Mouse (Mus musculus): Measurements from ENCODE around the gene Apba1.
A peak's percentile ranks its signal among the peaks of the same experiment; 100 is the strongest.

The Apba1 gene

DNA sequence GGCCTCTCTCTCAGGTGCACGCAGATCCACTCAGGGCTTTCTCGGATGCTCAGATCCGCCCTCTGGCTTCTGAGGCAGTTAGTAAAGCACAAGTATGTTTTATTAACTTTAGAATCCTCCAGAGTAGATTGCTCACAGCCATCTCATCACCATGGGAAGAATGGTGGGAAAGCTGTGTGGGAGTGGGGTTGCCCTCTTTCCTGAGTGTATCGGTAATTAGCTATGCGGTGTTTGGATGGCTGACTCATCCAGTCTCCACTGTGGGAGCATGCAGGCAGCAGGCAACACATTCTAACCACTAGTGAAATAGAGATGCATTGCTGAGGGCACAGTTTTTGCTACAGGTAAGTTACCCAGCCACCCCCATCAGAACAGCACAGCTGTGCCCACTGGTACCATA lies 172.1 kb downstream of the Apba1 start:
- DNase-seq (ENCODE audit: low read depth): no peak

DNA sequence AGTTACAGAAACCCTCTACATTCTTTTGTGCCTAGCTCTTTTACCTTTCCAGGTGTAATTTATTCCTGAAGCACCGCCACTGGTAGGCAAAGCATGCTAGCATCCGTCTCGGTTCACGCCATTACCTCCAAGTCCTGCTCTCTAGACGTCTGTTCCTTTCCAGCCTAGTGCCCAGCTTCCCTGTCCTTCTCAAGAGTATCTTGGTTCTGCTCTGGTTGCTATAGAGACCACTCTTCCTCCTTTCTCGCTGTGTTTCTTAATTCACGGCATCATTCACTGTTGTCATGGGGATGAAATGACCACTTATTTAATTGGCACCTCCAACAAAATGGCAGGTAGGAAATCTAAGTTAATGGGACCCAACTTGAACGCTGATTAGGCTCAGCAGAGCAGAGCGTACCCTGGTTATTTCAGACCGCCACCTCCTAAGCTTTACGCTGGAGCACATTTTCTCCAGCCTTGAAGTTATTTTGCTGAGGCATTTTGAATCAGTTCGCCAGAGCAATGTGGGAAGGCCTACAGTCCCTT lies 182.8 kb downstream of the Apba1 start:
- DNase-seq (ENCODE audit: low read depth): no peak

DNA sequence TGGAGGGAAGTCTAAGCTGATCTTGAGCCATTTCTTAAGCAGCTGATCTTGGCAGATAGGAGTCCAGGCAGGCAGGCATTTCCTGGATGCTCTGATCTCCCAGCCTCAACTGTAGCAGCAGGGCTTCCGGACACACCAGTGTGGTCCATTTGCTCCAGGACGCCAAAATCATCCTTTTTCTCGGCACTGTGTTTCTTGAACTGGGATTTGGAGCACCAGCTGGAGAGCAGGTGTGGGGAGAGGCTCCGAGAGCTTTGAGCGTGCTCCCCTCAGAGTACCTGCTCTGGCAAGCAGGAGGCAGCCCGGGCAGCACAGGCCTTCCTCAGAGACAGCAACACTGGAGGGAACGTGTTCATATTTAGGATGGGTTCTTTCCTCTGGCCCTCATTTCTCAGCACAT lies 184.2 kb downstream of the Apba1 start:
- DNase-seq (ENCODE audit: low read depth): no peak

DNA sequence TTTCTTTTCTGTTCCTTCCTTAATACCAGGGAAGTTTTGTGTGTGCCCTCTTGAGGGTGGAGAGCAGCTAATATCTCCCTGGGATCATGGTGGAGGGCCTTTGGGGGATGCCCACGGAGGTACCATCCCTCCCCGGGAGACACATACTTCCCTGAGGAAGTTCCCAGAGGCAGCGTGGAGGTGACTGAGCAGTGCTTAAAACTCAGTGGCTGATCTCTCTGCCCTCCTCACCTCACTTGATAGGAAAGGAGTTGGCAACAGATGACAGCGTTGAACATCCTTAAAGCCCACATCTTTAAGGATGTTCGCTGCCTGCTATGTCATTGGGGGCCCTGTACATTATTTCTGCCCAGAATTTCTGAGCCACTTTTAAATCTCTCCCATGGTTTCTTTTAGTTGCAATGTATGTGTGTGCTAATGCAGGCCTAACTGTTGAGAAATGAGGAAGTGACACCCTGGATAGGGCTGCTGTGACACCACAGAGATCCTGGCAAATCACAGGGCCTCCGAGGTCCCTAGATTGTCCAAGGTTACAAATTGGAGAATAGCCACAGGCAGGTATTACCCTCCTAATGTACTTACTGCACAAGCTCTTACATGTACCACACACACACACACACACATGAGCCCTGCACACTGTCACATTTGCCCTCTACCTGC lies 187.5 kb downstream of the Apba1 start:
- no peak for DNase-seq (ENCODE audit: low read depth)

DNA sequence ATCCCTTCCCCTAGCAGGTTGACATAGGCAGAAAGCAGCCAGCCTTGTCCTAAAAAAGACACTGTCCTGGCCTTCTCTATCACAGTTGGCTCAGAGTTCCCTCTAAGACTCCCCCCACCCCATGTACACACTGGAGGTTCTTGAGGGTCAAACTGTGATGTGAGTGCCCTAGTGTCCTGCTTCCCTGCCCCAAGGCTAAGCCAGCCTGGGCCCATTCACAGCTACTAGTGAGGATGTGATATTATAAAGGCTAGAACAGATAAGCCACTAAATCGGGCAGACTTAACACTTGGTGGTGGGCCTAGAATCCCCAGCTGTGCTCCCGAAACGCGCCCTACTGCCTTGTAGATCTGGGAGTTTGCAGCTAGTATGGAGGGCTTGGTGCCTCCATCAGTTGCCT lies 188.1 kb downstream of the Apba1 start:
- DNase-seq (ENCODE audit: low read depth): no peak

DNA sequence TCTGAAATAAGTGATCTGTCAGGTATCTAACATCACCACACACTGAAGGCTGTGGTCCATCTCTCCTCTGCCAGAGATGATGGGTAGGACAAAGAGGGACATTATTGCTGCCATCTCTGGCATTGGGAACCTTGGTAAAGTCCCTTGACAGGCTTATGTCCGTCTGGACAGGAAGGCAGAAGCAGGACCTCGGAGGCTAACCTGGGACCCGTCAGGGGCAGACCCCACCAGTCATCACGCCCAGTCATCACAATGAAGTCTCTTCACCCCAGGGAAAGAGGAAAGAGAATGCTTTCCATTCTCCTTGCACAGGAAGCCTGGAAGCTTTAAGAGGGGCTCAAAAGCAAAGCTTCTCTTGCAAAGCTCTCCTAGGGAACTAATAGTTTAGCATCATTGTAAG lies 189.2 kb downstream of the Apba1 start:
- no peak for DNase-seq (ENCODE audit: low read depth)

DNA sequence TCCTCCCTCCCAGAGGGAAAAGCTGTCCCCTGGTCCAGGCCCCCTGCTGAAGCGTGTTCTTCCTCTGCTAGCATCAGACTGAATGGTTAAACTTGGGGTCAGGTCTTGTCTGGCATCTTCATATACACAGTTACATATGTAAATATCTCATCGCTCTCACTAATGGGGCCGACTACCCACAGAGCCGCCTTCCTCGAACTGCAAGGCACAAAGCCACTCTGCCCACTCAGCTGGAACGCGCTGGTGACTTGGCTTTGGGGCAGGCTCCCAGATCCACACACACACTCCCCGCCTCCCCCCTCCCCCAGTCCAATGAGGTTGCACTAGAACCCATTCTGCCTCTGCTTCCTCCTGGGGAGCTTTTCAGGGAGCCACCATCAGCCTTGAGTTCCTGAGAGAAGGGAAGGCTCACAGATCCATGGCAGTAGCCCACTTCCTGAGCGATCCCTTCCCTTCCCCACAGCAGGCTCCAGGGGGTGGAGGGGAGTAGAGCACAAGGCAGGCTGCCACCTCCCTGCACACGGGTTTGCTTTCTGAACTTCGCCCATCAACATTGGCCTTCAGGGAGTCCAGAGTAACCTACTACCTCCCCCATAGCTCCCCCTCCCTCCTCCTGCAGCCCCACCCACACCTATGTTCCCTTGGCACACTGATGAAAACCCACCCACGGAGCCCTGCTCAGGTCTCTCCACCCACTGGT lies 189.8 kb downstream of the Apba1 start:
- DNase-seq (ENCODE audit: low read depth): no peak

DNA sequence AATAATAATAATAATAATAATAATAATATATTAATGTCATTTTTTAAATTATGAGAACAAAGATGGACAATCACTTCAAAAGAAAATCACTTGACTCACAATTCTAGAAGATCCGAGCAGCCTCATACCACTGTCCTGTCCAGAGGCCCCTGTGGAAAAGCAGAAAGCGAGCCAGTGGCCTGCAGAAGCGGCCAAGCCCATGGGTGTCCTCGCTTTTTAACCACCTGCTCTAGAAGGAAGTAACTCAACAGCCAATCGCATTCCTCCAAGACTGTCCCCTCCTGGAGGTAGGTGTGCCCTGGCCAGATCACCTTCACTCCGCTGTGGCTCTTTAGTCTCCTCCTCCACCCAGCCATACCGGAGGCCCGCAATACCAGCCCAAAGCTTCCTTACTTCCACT lies 196.8 kb downstream of the Apba1 start:
- DNase-seq (ENCODE audit: low read depth): no peak

DNA sequence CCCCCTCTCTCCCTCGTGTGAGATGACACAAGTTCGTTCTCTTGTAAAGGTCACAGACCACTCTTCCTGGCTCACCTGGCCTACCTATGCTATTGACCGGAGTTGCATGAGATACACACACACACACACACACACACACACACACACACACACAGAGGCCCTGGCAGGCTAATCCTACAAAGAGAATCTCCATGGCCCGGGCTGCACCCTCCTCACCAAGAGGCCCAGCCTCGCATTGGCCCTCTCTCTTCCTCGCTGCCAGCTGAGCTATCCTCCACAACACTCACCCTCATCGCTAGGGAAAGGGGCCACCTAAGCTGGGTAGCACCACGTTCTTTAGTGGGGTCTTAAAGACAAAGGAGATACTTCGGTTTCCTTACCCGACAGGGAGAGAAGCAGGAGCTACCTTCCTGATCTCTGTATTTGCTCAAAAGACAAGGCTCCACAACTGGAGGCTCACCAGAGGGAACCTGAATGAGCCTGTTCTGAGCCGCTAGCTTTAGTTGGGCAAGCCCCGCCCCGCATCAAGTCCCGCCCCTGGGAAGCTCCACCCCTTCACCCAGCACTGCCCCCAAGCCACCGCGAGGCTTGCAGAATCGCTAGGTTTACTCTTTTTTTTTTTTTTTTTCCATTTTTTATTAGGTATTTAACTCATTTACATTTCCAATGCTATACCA lies 197.8 kb downstream of the Apba1 start:
- peak; percentile 5 for DNase-seq (ENCODE audit: low read depth)

DNA sequence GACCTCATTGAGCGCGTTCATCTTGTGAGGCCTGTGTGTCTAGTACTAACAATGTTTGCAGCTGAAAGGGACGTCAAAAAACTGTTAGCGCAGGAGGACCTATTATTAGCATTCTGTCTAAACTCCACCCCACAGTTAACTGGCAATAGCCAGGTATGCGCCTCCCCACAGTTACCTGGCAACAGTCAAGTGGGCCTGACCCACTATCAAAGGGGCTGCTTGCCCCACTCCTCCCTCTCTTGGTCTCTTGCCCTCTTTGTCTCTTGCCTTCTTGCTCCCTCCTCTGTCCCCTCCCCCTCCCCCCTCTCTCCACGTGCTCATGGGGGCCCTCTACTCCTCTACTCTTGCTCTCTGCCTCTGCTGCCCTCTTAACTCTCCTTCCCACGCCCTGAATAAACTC lies 198.9 kb downstream of the Apba1 start:
- no peak for DNase-seq (ENCODE audit: low read depth)

DNA sequence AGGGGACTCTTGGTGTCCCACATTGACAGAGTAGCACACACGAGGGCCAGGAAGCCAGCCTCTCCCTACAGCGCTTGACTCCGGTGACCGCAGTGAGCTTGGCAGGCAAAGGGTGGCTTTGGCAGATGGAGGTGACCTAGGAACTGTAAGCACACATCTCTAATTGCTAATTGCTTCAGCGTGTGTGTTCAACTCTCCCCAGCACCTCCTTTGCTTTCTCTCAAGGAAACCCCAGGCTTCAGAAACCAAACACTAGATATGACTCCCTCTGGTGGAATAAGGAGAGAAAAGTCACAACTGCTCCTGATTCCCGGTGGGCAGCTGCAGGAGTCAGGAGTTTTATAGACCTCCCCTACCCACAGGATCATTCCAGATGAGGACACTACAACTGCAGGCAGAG lies 200.2 kb downstream of the Apba1 start:
- no peak for DNase-seq (ENCODE audit: low read depth)

DNA sequence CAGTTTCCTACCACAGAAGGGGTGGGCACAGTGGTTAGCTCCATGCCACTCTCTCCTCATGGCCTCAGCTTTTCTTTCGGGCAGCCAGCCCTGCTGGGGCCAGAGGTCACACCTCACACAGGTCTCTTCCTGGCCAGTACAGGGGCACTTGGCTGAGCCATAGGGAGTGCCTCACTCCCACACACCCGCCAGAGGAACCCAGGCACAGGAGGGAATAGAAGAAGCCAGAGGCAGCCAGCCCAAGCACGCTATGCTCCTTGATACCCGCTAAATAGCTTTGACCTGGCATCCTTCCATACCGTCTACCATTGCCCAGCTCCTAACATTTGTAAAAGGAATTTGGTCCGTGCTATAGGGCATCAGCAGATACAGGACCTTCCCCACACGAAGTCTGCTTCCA lies 201.2 kb downstream of the Apba1 start:
- no peak for DNase-seq (ENCODE audit: low read depth)

DNA sequence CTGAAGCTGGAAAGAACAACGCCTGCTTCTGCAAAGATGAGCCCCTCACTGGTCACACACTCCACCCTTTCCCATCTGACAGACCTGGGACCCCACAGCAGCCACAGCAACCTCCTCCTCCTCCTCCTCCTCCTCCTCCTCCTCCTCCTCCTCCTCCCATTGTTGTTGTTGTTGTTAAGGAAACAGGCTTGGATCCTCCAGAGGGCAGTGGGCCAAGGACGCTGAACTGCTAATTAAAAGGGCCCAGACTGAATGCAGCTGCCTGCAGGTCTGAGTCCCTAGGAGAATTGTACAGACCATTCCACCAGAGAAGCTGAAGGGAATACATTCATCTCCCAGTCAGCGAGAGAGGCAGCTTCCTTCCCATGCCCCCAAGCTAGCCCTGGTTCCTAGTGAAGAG lies 201.6 kb downstream of the Apba1 start:
- DNase-seq (ENCODE audit: low read depth): no peak

DNA sequence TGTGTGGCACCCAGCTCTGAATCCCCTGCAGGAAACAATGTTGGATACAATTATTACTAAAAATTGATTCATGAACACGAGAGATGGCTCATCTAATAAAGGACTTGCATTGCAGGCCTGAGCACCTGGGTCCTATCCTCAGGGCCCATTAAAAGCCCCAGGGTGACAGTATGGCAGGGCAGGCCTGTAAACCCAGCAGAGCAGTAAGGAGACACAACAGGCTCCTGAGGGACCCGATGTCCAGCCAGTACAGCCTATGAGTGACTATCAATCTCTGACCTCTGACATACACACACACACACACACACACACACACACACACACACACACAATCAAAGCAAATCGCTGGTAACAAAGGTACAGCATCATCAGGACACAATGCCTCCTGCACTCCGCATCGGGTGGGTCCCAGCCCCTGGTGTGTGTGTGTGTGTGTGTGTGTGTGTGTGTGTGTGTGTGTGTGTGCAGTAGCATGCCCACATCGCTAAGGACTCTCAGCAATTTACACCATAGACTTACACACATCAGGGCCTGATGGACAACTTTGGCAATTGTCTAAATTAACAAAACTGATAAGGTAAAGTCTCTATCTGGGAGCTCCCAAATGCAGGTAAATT lies 202.3 kb downstream of the Apba1 start:
- no peak for DNase-seq (ENCODE audit: low read depth)

DNA sequence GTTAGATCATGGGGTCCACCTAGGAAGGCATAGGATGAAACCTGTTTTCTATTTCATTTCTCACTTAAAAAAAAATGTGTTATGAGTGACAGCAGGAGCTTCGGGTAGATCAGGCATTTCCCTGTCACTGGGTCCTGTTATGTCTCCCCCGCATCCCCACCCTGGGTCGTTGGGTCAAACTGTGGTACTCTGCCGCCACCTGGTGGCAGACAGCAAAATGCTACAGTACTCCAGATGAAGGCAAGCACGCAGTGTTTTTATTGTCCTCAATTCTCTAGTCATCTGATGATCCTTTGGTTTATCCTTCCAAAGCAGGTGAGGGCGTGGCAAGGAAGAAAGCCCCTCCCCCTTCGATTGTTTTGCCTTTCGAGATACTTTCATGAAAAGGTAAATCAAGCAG lies 202.8 kb downstream of the Apba1 start:
- peak; percentile 16 for DNase-seq (ENCODE audit: low read depth)

DNA sequence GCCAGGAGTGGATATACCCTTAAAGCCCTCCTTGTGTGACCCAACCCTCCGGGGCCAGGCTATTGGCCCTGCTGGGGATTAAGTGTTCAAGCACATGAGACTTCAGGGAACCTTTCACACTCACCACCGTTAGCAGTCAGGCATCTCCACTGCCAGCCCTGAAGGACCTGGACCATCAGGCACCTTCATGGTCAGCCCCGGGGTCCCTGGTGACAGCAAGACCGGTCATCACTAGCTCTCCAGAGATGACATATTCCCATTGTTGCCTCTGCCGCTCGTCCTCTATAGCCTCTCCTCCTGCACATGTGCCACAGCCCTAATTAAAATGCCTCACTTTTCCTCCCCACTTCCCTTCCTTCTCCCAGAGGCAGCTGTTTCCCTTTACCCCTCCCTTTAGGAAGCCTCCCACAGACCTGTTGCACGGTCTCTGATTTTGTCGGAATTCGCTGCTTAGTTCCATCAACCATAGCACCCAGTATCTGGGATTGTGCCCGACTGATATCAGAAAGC lies 205.8 kb downstream of the Apba1 start:
- no peak for DNase-seq (ENCODE audit: low read depth)

DNA sequence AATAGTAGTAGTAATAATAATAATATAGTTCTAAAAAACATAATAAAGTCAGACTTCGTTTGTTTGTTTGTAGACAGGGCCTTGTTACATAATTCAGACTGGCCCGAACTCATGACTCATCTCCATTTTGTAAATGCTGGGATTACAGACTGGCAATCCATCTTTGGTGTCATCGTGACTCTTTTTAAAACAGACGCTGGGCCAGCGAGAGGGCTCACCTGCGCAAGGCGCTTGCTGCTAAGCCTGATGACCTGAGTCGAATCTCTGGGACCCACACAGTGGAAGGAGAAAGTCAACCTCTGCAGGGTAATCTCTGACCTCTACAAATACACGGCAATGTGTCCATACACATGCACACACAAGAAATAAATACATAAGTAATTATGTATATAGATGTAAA lies 207.7 kb downstream of the Apba1 start:
- DNase-seq (ENCODE audit: low read depth): no peak

DNA sequence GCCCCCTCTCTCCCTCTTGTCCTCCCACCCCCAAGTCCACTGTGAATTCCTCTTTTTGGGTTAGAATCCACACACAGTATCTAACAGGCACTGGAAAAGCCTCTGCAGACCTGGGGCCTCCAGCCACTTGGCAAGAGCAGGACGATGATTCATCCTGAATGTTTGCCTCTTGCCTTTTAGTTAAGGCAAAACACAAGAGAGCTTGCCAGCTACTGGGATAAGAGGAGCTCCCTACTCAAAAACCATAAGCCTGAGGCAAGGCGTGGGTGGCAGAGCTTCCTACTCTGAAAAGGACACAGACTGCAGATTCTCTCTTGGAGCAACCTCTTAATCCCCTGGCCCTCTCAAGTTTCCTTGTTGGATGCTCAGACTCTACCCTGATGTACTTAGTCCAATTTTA lies 208.5 kb downstream of the Apba1 start:
- no peak for DNase-seq (ENCODE audit: low read depth)

DNA sequence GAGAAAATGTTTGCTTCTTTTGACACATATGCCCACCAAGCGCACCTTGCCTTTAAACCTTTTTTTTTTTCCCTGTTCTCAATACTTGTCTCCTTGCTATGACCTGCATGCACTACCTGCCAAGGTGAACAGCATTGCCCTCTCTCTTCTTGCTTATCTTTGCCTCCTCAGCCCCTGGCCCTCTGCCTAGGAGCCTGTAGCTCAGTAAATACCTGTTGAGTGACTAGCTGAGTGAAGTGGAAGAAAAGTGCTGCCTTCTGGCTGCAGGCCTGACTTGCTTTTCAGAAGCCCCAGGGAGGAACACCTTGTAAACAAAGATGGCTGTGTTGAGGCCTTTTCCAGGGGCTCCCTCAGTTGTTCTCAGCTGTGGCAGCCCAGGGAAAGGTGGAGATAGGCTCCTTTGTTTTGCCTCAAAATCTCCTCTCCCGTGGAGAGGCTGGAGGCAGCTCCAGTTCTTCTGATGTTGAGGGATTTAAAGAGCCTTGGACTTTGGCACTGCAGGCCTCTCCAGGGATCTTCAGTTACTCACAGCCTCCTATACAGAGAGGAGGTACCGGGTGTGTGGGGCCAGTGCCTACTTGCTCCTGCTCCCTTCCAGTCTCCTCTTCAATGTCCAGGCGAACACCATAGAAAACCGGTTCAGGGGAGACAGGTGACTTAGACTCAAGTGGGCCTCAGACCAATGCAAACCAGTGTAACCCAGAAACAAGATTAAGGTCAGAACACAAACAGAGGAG lies 209.6 kb downstream of the Apba1 start:
- DNase-seq (ENCODE audit: low read depth): no peak

DNA sequence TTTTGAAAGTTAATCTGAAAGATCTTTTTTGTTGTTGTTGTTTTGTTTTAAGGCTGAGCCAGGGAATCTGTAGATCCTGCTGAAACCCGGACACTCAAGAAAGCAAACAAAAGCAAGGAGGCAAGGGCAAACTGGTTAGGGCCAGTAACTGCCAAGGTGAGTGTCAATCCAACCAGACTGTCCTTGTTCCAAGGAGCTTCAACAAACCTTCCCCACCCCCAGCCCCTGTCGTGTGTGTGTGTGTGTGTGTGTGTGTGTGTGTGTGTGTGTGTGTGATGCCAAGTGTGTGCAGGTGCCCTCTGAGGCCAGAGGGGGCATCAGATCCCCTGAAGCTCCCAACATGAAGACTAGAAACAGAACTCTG lies 210.2 kb downstream of the Apba1 start:
- DNase-seq (ENCODE audit: low read depth): no peak

DNA sequence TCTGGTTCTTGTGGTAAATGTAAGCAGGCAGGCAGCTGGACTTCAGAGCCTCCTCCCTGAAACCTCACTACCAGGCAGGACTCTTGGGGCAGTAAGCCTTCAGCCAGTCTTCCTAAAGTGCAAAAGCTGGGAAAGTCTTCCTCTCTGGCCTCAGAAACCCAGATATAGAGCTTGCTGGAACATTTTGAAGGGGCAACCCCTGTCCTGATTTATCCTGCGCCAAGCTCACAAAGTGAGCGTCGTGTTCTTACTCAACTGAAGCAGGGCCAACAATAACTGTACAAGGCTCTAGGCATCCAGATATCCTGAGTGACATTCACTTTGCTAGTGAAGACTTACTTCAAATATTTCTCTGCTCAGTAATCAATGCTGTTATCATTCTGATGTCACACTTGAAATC lies 211.7 kb downstream of the Apba1 start:
- DNase-seq (ENCODE audit: low read depth): no peak

DNA sequence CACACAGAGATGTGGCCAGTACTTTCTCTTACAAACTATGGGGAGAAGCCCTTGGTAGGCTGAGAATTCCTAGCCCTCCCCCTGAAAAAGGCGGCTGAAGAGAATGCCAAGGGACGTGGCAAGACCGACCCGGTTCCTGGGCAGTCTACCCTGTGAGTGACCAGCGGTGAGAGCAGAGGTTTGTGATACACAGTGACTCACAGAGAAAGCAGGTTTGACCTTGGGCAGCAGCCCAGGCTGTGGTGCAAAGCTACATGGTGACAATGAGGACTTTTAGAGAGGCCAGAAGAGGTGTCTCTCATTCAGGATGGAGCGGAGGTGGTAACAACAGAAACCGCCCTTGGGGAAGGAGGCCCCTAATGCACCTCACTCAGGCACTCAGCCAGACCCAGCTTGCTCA lies 212.7 kb downstream of the Apba1 start:
- DNase-seq (ENCODE audit: low read depth): no peak

Data from c-Kit-positive CD71-positive TER-119-negative erythroid progenitor cells, embryonic 14.5 days (primary cell).